Mouse (Mus musculus) intestine, embryonic 14.5 days (tissue): ENCODE data around the gene Zwilch. TPM values are rescaled to one million over a fixed set of nuclear protein-coding genes. Genes with fewer than 3 reads are reported as not detected.

Experiments used
- ATAC-seq: fragments of 200-750 bp; cut with Nextera tagmentation; replicated peaks from 2 replicates; pipeline ENCODE4 v1.8.0; 2017; ENCODE audit warnings: low read depth, moderate number of reproducible peaks, moderate TSS enrichment, moderate library complexity; ENCODE audit not compliant: low FRiP score, low TSS enrichment
- DNase-seq: peaks from one replicate; pipeline ENCODE4 v3.0.0-alpha.2; 2018; ENCODE audit warnings: low spot score
- H3K27ac ChIP-seq: fragments of 300-500 bp; sonication (generic); 2 replicates; pipeline ENCODE4 v1.5.1; 2014; ENCODE audit warnings: low read depth, mild to moderate bottlenecking, control low read depth
- H3K27me3 ChIP-seq: fragments of 300-500 bp; sonication (generic); replicated peaks from 2 replicates; pipeline ENCODE4 v1.6.1; 2014; ENCODE audit warnings: low read length, control low read depth; ENCODE audit not compliant: control insufficient read depth, insufficient read depth
- H3K36me3 ChIP-seq: fragments of 300-500 bp; sonication (generic); 2 replicates; pipeline ENCODE4 v1.6.1; 2014; ENCODE audit warnings: low read length, control low read depth; ENCODE audit not compliant: control insufficient read depth, insufficient read depth
- H3K4me1 ChIP-seq: fragments of 300-500 bp; sonication (generic); replicated peaks from 2 replicates; pipeline ENCODE4 v1.6.1; 2014; ENCODE audit warnings: low read length, control low read depth, mixed read lengths; ENCODE audit not compliant: control insufficient read depth, insufficient read depth
- H3K4me2 ChIP-seq: fragments of 300-500 bp; sonication (generic); 2 replicates; pipeline ENCODE4 v1.6.1; 2014; ENCODE audit warnings: low read length
- H3K4me3 ChIP-seq: fragments of 300-500 bp; sonication (generic); 2 replicates; pipeline ENCODE4 v1.5.1; 2014; ENCODE audit warnings: low read depth, low read length, control low read depth, mixed read lengths
- H3K9ac ChIP-seq: fragments of 300-500 bp; sonication (generic); 2 replicates; pipeline ENCODE4 v1.6.1; 2014; ENCODE audit warnings: mild to moderate bottlenecking, low read length
- H3K9me3 ChIP-seq: fragments of 300-500 bp; sonication (generic); 2 replicates; pipeline ENCODE4 v1.6.1; 2016; ENCODE audit warnings: low read length, control low read depth; ENCODE audit not compliant: control insufficient read depth
- WGBS: fragments of 180-500 bp; shearing (Covaris S2); extraction: QIAGEN DNeasy Blood & Tissue Kit; methylation state at CpG from one replicate; pipeline ENCODE4 v1.1.7; 2014; 5-methylcytosine and 5-hydroxymethylcytosine counted together
- polyA plus RNA-seq: library from polyadenylated mRNA; unstranded; fragments of >200 nt; fragmentation: Nextera tagmentation; extraction: Ambion mirVana; gene quantifications from 2 replicates; pipeline ENCODE4 v1.2.1, GENCODE M21; 2014

Zwilch gene
- 27.7 and 33.3 TPM in 2 replicates for polyA plus RNA-seq

DNA sequence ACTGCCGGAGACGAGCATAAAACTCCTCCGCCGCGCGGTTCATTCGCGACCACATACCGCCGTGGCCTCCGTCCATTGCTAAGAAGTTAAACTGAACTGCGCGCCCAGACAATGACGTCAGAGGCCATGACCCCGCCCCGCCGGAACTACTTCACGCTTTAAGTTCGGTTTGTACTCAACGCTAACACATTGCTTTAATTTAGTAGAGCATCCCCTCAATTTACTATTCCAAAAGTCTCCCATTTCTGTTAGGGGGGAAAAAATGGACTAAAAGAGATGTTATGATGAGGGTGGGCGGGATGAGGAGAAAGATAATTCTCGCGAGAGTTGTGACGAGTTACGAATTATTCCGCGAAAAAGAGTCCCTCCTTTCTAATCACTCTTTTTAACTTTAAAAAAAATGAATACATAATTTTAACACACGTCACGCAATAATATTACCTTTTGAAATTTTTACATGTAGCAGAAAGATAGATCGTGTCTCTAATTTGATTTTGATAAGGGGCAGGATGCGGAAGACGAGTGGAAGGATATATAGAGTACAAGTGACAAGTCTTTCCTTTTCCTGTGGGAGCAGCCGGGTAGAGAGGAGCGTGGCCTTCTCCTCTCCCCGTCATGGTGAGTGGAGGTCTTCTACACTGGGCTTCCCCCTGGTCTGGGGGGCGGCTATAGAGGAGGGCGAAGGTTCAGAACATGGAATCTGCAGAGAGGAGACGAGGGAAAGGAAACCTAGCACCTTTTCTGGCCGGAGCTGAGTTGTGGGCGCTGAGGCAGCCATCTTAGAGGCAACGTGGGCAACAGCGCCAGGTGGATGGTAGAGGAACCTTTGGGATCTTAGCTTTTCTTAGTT is at the start of gene Zwilch, which contains the start of gene Rpl4:
TSS of gene Zwilch (minus strand) at position 289 of the 850 bp plus-strand sequence.
TSS of gene Rpl4 (plus strand) at position 560 of the 850 bp plus-strand sequence.
- H3K36me3 ChIP-seq: peaks cover 37% of the 10 kb centered on the region

DNA sequence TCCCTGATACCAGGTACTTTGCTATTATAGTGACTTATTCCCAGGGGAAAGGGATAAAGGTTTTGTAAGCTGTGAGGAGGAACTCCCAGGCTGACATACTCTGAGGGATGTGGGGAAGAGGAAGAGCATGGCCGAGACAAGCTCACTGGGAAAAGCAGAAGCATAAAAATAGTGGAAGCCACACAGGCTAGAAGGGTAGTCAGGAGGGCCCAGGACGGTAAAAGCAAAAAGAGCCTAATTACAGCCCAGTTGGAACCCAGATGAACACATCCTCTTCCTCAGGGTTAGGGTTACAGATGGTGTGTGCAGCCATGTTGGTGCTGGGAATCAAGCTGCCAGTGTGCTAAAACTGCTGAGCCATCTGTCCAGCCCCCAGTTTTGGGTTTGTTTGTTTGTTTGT is 49.2 kb upstream of the Zwilch start:
- 64% methylated on average over 2 of the region's 2 CpGs for WGBS

More for the DNA sequence above, at the start of gene Zwilch, which contains the start of gene Rpl4:
- DNase-seq (peak; percentile 95), ATAC-seq (peak; percentile 87)
- Histone ChIP-seq H3K4me2 (peak within 1 kb of the TSS; percentile 83), H3K27ac (peak within 1 kb of the TSS; percentile 93), H3K9me3 (no peaks in the 10 kb centered on the region), H3K4me1 (peaks cover 10% of the 10 kb centered on the region; the same call in 1 of the 2 replicates), H3K27me3 (no peaks in the 10 kb centered on the region), H3K9ac (peak within 1 kb of the TSS; percentile 94), H3K4me3 (peak within 1 kb of the TSS; percentile 94)
- WGBS: under 1% methylated on average over 41 of the region's 42 CpGs

DNA sequence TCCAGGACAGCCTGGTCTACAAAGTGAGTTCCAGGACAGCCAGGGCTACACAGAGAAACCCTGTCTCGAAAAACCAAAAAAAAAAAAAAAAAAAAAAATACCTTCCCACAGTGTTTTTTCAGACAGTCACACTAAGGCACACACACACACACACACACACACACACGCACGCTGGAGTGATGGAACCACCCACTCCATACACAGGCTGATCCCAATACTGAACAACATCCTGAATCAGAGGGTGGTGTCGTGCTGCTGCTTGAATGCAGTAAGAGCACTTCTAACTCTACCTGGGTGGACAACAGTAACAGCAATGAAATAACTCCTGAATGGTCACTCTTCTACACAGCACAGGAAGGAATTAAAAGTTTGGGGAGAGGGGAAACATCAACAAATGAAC is 48.6 kb upstream of the Zwilch start:
- ATAC-seq: no peak

More for the DNA sequence above, 49.2 kb upstream of the Zwilch start:
- Histone ChIP-seq H3K27me3 (no peaks in the 10 kb centered on the region), H3K4me3 (no peak overlapping the region), H3K9ac (no peak overlapping the region), H3K27ac (no peak overlapping the region), H3K4me2 (no peak overlapping the region), H3K4me1 (0 out of 2 replicates have a peak, but pooled peaks cover 9% of the 10 kb centered on the region), H3K9me3 (no peaks in the 10 kb centered on the region), H3K36me3 (no peaks in the 10 kb centered on the region)
- DNase-seq (no peak), ATAC-seq (no peak)

DNA sequence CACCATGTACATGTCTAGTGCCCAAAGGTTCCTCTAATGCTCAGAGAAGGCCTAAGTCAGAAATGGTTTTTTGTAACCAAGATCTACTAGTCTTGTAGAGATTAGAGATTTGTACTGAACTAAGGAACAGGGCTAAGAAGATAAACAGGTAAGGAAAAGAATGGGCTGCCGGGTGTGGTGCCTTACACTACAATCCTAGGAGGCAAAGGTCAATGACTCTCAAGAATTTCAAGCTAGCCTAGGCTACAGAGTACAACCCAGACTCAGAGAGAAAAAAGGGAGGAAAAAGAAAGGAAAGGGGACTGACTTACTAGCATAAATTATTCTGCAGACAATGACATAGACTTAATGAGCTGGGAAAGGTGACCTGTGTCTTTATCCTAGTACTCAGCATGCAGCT is 47.7 kb upstream of the Zwilch start:
- Histone ChIP-seq H3K4me2 (no peak overlapping the region), H3K27me3 (no peaks in the 10 kb centered on the region), H3K4me3 (no peak overlapping the region), H3K9ac (no peak overlapping the region), H3K27ac (no peak overlapping the region), H3K9me3 (no peaks in the 10 kb centered on the region), H3K36me3 (no peaks in the 10 kb centered on the region), H3K4me1 (peaks cover 9% of the 10 kb centered on the region; the same call in 1 of the 2 replicates)
- DNase-seq (no peak), ATAC-seq (no peak)
- 64% methylated on average over 1 of the region's 1 CpGs for WGBS

More for the DNA sequence above, 48.6 kb upstream of the Zwilch start:
- peaks cover 9% of the 10 kb centered on the region; the same call in 1 of the 2 replicates for H3K4me1 ChIP-seq
- DNase-seq: no peak
- no peak overlapping the region for H3K9ac ChIP-seq
- no peak overlapping the region for H3K4me2 ChIP-seq
- no peak overlapping the region for H3K4me3 ChIP-seq
- no peak overlapping the region for H3K27ac ChIP-seq
- H3K27me3 ChIP-seq: no peaks in the 10 kb centered on the region
- WGBS: 83% methylated on average over 4 of the region's 4 CpGs
- H3K36me3 ChIP-seq: no peaks in the 10 kb centered on the region
- no peaks in the 10 kb centered on the region for H3K9me3 ChIP-seq

DNA sequence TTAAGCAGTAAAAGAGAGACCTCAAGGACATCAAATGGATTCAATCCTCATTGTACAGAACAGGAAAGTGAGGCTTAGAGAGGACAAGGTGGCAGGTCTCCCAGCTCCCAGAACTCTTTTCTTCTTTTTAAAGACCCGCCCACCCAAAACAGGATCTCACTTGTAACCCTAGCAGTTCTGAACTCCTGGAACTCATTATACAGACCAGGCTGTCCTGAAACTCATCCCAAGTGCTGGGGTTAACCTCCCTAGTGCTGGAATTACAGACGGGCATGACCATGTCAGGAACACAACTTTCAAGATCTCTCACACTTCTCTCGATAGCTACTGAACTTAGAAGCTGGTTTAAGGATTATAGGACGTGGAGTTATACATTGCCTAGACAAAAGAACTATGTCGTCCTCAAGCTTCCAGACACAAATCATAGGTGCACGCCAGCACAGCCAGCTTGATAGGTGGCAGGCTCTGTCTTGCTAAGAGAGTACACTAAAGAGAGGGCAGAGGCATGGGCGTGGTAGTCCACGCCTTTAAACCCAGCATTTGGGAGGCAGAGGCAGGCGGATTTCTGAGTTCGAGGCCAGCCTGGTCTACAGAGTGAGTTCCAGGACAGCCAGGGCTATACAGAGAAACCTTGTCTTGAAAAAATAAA is 47.0 kb upstream of the Zwilch start:
- DNase-seq (no peak), ATAC-seq (no peak)
- Histone ChIP-seq H3K4me2 (no peak overlapping the region), H3K9ac (no peak overlapping the region), H3K9me3 (no peaks in the 10 kb centered on the region), H3K4me1 (peaks cover 9% of the 10 kb centered on the region; the same call in 1 of the 2 replicates), H3K27me3 (no peaks in the 10 kb centered on the region), H3K36me3 (no peaks in the 10 kb centered on the region), H3K4me3 (no peak overlapping the region), H3K27ac (no peak overlapping the region)
- WGBS: 80% methylated on average over 10 of the region's 10 CpGs

DNA sequence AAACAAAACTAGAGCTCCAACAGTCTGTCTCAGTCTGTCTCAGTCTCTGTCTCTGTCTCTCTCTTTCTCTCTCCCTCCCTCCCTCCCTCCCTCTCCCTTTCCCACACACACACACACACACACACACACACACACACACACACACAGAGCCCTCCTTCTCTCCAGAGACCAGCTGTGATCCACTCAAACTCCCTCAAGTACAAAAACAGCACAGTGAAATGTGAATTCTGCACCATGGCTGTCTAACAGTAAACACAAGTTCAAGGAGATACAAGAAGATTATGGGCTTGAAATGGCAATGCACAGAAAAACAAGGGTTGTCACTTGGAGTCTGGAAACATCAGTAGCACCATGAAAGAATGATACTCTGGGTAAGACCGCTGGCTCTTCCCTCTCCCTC is 46.4 kb upstream of the Zwilch start:
- ATAC-seq (no peak), DNase-seq (no peak)
- 86% methylated on average over 1 of the region's 1 CpGs for WGBS
- Histone ChIP-seq H3K9me3 (no peaks in the 10 kb centered on the region), H3K4me3 (no peak overlapping the region), H3K4me2 (no peak overlapping the region), H3K9ac (no peak overlapping the region), H3K27me3 (no peaks in the 10 kb centered on the region), H3K36me3 (no peaks in the 10 kb centered on the region), H3K27ac (no peak overlapping the region), H3K4me1 (peaks cover 9% of the 10 kb centered on the region; the same call in 1 of the 2 replicates)

DNA sequence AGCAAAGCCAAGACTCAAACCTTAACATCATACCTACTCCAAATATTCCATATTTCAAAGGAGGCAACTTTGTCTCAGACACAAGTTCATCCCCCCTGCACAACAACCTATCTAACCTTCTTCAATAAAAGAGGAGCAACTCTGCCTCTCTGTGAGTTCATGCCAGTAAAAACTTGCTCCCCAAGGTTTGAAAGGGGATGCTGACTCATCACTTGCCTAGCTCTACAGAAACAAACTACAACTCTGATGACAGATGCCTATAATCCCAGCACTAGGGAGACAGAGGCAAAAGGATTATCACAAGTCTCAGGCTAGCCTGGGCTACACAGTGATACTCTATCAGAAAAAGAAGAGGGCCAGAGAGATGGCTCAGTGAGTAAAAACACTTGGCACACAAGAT is 45.0 kb upstream of the Zwilch start:
- no peak for ATAC-seq
- H3K36me3 ChIP-seq: peaks cover 2% of the 10 kb centered on the region; the same call in 1 of the 2 replicates

DNA sequence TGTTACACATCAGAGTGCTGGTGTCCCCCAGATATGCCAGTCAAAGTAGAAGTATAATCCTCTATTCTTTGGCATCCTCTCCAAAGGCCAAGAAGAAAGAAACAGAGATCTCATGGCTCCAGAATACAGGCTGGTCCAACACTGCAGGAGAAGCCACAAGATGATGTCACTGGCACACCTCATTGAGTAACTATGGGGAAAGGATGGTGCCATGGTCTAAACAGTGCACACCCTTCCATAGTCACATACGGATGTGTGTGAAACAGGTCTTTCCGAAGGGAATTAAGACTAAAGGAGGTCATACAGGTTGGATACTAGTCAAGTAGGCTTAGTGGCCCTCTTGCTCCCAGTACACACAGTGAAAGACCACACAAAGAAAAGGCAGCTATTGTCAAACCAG is 43.7 kb upstream of the Zwilch start:
- Histone ChIP-seq H3K36me3 (peaks cover 14% of the 10 kb centered on the region), H3K4me3 (no peak overlapping the region), H3K9me3 (no peaks in the 10 kb centered on the region), H3K4me2 (no peak overlapping the region), H3K27ac (no peak overlapping the region), H3K27me3 (no peaks in the 10 kb centered on the region), H3K4me1 (peaks cover 9% of the 10 kb centered on the region; the same call in 1 of the 2 replicates), H3K9ac (no peak overlapping the region)
- no peak for DNase-seq
- ATAC-seq: no peak
- 93% methylated on average over 2 of the region's 2 CpGs for WGBS

More for the DNA sequence above, 45.0 kb upstream of the Zwilch start:
- H3K27me3 ChIP-seq: no peaks in the 10 kb centered on the region
- no peaks in the 10 kb centered on the region for H3K9me3 ChIP-seq
- no peak overlapping the region for H3K9ac ChIP-seq
- no peak overlapping the region for H3K4me3 ChIP-seq
- H3K4me1 ChIP-seq: peaks cover 9% of the 10 kb centered on the region; the same call in 1 of the 2 replicates
- no peak overlapping the region for H3K27ac ChIP-seq
- no peak overlapping the region for H3K4me2 ChIP-seq
- no peak for DNase-seq
